Mouse (Mus musculus) frontal cortex, postnatal 14 days (tissue): Measurements from ENCODE around the gene Gm7544.
"Not testable (repeated sequence)": the region's sequence is repeated elsewhere in the genome, so short reads cannot be mapped to it uniquely, and the experiment has no call there.

ENCODE experiments used
- DNase-seq, 2 experiments: peaks; one replicate each; pipeline ENCODE4 v3.0.0; 2022; ENCODE audit warnings: low spot score in 2 of 2

Gene Gm7544

DNA sequence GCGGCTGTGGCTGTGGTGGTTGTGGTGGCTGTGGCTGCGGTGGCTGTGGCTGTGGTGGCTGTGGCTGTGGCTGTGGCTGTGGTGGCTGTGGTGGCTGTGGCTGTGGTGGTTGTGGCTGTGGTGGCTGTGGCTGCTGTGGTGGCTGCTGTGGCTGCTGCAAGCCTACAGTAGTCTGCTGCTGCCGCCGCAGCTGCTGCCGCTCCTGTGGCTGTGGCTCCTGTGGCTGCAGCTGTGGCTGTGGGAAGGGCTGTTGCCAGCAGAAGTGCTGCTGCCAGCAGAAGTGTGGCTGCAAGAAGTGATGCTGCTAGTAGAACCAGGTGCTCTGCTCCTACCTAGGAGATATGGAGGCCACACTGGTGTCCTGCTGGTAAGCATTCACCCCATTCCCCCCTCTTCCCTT lies 42.4 kb downstream of the Gm7544 start:
- not testable (repeated sequence) for DNase-seq

DNA sequence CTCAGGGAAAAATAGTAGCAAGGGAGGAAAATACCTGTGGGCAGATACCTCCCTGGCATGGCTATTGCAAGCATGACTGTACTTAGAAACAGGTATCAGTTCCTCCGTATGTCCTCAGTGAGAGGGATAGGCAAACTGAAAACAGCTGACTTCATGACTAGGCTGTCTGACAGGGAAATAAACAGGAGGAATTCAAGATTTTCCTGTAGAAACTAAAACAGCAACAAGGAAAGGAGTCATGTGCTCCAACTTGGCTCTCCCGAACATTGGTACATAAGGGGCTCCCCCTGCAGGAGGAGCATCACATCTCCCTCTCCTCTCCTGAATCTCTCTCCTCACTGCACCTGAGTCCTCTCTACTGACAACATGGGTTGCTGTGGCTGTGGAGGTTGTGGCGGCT lies 42.8 kb downstream of the Gm7544 start, which contains the start of gene A030005L19Rik:
Gene A030005L19Rik, plus strand, starts transcription at position 301 of the 400 bp plus-strand sequence.
- DNase-seq = no peak

DNA sequence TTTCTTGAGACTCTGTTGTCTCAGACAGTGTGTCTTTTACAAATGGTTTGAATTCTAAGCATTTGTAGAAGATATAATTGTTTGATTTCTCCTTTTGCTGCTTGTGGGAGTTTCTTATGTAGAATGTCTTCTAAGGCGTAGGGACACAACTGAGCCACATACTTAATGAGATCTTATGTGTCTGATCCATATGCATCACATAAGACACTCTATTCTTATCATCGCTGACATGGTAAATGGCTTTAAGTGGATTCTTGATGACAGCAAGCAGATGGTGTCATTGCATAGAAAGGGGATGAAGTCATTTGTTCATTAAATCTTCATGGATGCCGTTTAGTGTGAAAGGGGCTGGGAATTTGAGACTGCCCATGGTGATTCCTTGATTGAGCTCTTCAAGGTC lies 49.9 kb downstream of the Gm7544 start:
- DNase-seq = no peak
